In genomic region chr7:80400099-80400498, GRCm38 (mm10) we compare ENCODE assay signal across 8 mouse cellular contexts. TPM values are rescaled to one million over a fixed set of nuclear protein-coding genes. Genes with fewer than 3 reads are reported as not detected.
DNase-seq lines count a peak whose midpoint lies in the region; ATAC-seq and TF ChIP-seq lines count a peak whose summit lies in the region.

No protein-coding gene starts in this region.

- no peak; the same call in 1 of the 2 replicates for TF ChIP-seq CTCF in midbrain, postnatal 0 days (IDR thresholded peaks at IDR 0.05)

- H3K27me3 ChIP-seq in kidney, embryonic 14.5 days (ENCODE audit: control insufficient read depth, insufficient read depth, low read length) = no peaks in the 10 kb centered on the region
- no peaks in the 10 kb centered on the region for H3K27me3 ChIP-seq in midbrain, postnatal 0 days (ENCODE audit: insufficient read depth, low read length)

- H3K9me3 ChIP-seq in kidney, embryonic 14.5 days (ENCODE audit: control insufficient read depth, low read length) = no peaks in the 10 kb centered on the region
- no peaks in the 10 kb centered on the region for H3K9me3 ChIP-seq in midbrain, postnatal 0 days (ENCODE audit: low read length)

- WGBS in kidney, embryonic 14.5 days = 41% methylated on average over 5 of the region's 5 CpGs
- WGBS in midbrain, postnatal 0 days = 54% methylated on average over 5 of the region's 5 CpGs

- H3K36me3 ChIP-seq in kidney, embryonic 14.5 days (ENCODE audit: control insufficient read depth, insufficient read depth, low read length) = peaks cover 25% of the 10 kb centered on the region
- peaks cover 21% of the 10 kb centered on the region for H3K36me3 ChIP-seq in midbrain, postnatal 0 days (ENCODE audit: insufficient read depth, low read length)

- no peak for ATAC-seq in kidney, embryonic 14.5 days (ENCODE audit: low FRiP score, low TSS enrichment)
- ATAC-seq in cerebellum, adult (ENCODE audit: insufficient number of reproducible peaks, low FRiP score, low TSS enrichment) = peak; percentile 16; the same call in 1 of the 2 replicates
- no peak for ATAC-seq in midbrain, postnatal 0 days (ENCODE audit: low FRiP score)

- peaks cover 16% of the 10 kb centered on the region; the same call in 1 of the 2 replicates for H3K4me1 ChIP-seq in kidney, embryonic 14.5 days (ENCODE audit: control insufficient read depth, insufficient read depth, low read length)
- peaks cover 15% of the 10 kb centered on the region for H3K4me1 ChIP-seq in midbrain, postnatal 0 days (ENCODE audit: insufficient read depth, low read length)

- no peak overlapping the region for H3K4me3 ChIP-seq in kidney, embryonic 14.5 days (ENCODE audit: low read length)
- H3K4me3 ChIP-seq in midbrain, postnatal 0 days (ENCODE audit: low read depth, low read length) = no peak overlapping the region

- no peak overlapping the region for H3K27ac ChIP-seq in kidney, embryonic 14.5 days (ENCODE audit: low read depth, low read length)
- no peak overlapping the region for H3K27ac ChIP-seq in midbrain, postnatal 0 days (ENCODE audit: low read depth, low read length)

- no peak overlapping the region for H3K9ac ChIP-seq in kidney, embryonic 14.5 days (ENCODE audit: low read depth, low read length)
- 0 out of 2 replicates have a peak overlapping the region, but pooled peaks have one; percentile 34 for H3K9ac ChIP-seq in midbrain, postnatal 0 days (replicated peaks; ENCODE audit: low read length, poor library complexity, severe bottlenecking)

- DNase-seq in kidney, adult 11 months = peak; percentile 89
- peak; percentile 36 to 64 for DNase-seq in heart, adult 9 months (ENCODE audit: low spot score in 2 of 2)
- peak; percentile 90 to 93 for DNase-seq in kidney, postnatal 36 days
- no peak for DNase-seq in midbrain, postnatal 0 days (ENCODE audit: low spot score)
- DNase-seq in right cerebral cortex, postnatal 10 days (ENCODE audit: low spot score in 2 of 2) = no peak
- no peak for DNase-seq in right cerebral cortex, postnatal 4 days

- no peak overlapping the region; the same call in 1 of the 2 replicates for H3K4me2 ChIP-seq in kidney, embryonic 14.5 days (replicated peaks; ENCODE audit: low read depth, low read length)
- no peak overlapping the region for H3K4me2 ChIP-seq in midbrain, postnatal 0 days (ENCODE audit: low read depth, low read length, poor library complexity, severe bottlenecking)

RNA-seq across cellular contexts. Expression of gene Furin, which starts 5.1 kb away (rescaled TPM):
- polyA plus RNA-seq in kidney, embryonic 14.5 days (2014; fragmentation: Nextera tagmentation; extraction: Ambion mirVana) = 11.3 and 13.6 TPM in 2 replicates
- total RNA-seq in midbrain, postnatal 0 days (2014; rRNA removed) = 16.6 TPM in 2 replicates
- polyA plus RNA-seq in midbrain, postnatal 0 days (2015; fragmentation: Nextera tagmentation; extraction: Ambion mirVana) = 5.0 and 6.0 TPM in 2 replicates

RNA-seq across cellular contexts. Expression of gene Fes, which starts 12.4 kb away (rescaled TPM):
- polyA plus RNA-seq in kidney, embryonic 14.5 days (2014; fragmentation: Nextera tagmentation; extraction: Ambion mirVana) = 10.7 and 11.4 TPM in 2 replicates
- total RNA-seq in midbrain, postnatal 0 days (2014; rRNA removed) = 4.3 and 7.9 TPM in 2 replicates
- polyA plus RNA-seq in midbrain, postnatal 0 days (2015; fragmentation: Nextera tagmentation; extraction: Ambion mirVana) = 3.1 and 3.7 TPM in 2 replicates

RNA-seq across cellular contexts. Expression of gene Man2a2, which starts 28.9 kb away (rescaled TPM):
- 11.9 and 17.2 TPM in 2 replicates for polyA plus RNA-seq in kidney, embryonic 14.5 days (2014; fragmentation: Nextera tagmentation; extraction: Ambion mirVana)
- 59.1 and 70.2 TPM in 2 replicates for total RNA-seq in midbrain, postnatal 0 days (2014; rRNA removed)
- 13.7 and 16.6 TPM in 2 replicates for polyA plus RNA-seq in midbrain, postnatal 0 days (2015; fragmentation: Nextera tagmentation; extraction: Ambion mirVana)

RNA-seq across cellular contexts. Expression of gene Hddc3, which starts 57.2 kb away (rescaled TPM):
- polyA plus RNA-seq in kidney, embryonic 14.5 days (2014; fragmentation: Nextera tagmentation; extraction: Ambion mirVana) = 19.9 and 22.4 TPM in 2 replicates
- total RNA-seq in midbrain, postnatal 0 days (2014; rRNA removed) = 35.9 and 36.7 TPM in 2 replicates
- 15.1 and 16.8 TPM in 2 replicates for polyA plus RNA-seq in midbrain, postnatal 0 days (2015; fragmentation: Nextera tagmentation; extraction: Ambion mirVana)

RNA-seq across cellular contexts. Expression of gene Unc45a, which starts 59.3 kb away (rescaled TPM):
- 17.8 and 27.8 TPM in 2 replicates for polyA plus RNA-seq in kidney, embryonic 14.5 days (2014; fragmentation: Nextera tagmentation; extraction: Ambion mirVana)
- total RNA-seq in midbrain, postnatal 0 days (2014; rRNA removed) = 51.0 and 63.3 TPM in 2 replicates
- 54.6 and 55.9 TPM in 2 replicates for polyA plus RNA-seq in midbrain, postnatal 0 days (2015; fragmentation: Nextera tagmentation; extraction: Ambion mirVana)

Comparison
In these comparisons a context has a peak if more than half of its experiments do, and no peak if none do; other contexts are left out.
1. DNase-seq: peak in kidney, adult 11 months (single experiment), heart, adult 9 months (2 of 2) and kidney, postnatal 36 days (2 of 2); none in midbrain, postnatal 0 days (single experiment), right cerebral cortex, postnatal 10 days (0 of 2) and right cerebral cortex, postnatal 4 days (single experiment).